14 mouse cellular contexts compared by ENCODE assay signal in the genomic region with DNA sequence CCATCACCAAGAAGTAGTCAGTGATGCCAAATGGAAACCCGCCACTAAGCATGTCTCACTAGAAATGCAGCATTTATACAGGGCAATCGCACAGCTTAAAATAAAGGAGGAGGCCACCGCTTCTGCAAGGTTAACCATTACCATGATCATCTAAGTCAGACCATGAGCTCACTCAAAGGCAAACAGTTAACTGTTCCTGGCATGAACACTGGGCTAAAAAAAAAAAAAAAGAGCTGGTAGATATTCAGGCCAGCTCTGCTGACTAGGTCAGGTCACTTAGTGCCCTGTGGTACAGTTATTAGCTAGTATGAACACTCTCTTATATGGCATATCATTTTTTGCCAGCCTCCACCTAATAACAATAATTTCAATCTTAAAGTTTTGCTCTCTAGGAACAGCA.
"Had no signal": no experiment of that assay in that cellular context is flagged by ENCODE, and none has a peak within 500 bp of the region (broad histone marks: within the 10 kb centered on the region; RNA-seq: fewer than 3 reads in every experiment).

No protein-coding gene starts in this region.

- H3K9me3 ChIP-seq: limb, embryonic 12.5 days; lung, embryonic 15.5 days; megakaryocyte, embryonic 14.5 days; midbrain, embryonic 15.5 days; neural tube, embryonic 12.5 days had no signal

- H3K27ac ChIP-seq: kidney, postnatal 0 days; limb, embryonic 12.5 days; liver, embryonic 14.5 days; lung, embryonic 15.5 days; macrophage; midbrain, embryonic 15.5 days; neural tube, embryonic 12.5 days; stomach, postnatal 0 days had no signal

- H3K9ac ChIP-seq: limb, embryonic 12.5 days; liver, embryonic 14.5 days; lung, embryonic 15.5 days; midbrain, embryonic 15.5 days; neural tube, embryonic 12.5 days had no signal

- H3K4me3 ChIP-seq: limb, embryonic 12.5 days; lung, embryonic 15.5 days; megakaryocyte, embryonic 14.5 days; midbrain, embryonic 15.5 days; neural tube, embryonic 12.5 days had no signal

- ATAC-seq: hindbrain, embryonic 16.5 days; inflammation-experienced regulatory T-cells, adult 6 months; midbrain, embryonic 15.5 days had no signal

- DNase-seq: lung, postnatal 14 days; thymus, postnatal 4 days had no signal

- H3K27me3 ChIP-seq: limb, embryonic 12.5 days; lung, embryonic 15.5 days; megakaryocyte, embryonic 14.5 days; midbrain, embryonic 15.5 days; neural tube, embryonic 12.5 days had no signal

- H3K4me2 ChIP-seq: limb, embryonic 12.5 days; lung, embryonic 15.5 days; midbrain, embryonic 11.5 days; midbrain, embryonic 15.5 days; neural tube, embryonic 12.5 days had no signal
